Mouse (Mus musculus): Measurements from ENCODE around the gene Usp16.

GRCm38 (mm10) chr16:87427516-87427915, 27.0 kb upstream of the Usp16 start:
- TF ChIP-seq GATA1 (IDR thresholded peaks at IDR 0.05; ENCODE audit: low read depth, low read length): no peak
- TF ChIP-seq POLR2A (IDR thresholded peaks at IDR 0.05; ENCODE audit: control insufficient read depth in 1 of 2, insufficient read depth in 1 of 2, low read depth in 1 of 2, low read length in 2 of 2, poor library complexity in 1 of 2): no peak
- no peak for TF ChIP-seq MYC (IDR thresholded peaks at IDR 0.05; ENCODE audit: low read depth, low read length)
- TF ChIP-seq USF1 (IDR thresholded peaks at IDR 0.05; ENCODE audit: low read depth, low read length): no peak
- TF ChIP-seq MAZ (IDR thresholded peaks at IDR 0.05; ENCODE audit: low read depth, low read length): no peak
- TF ChIP-seq ZC3H11A (IDR thresholded peaks at IDR 0.05; ENCODE audit: low read depth, low read length): no peak
- no peak for TF ChIP-seq ZKSCAN1 (IDR thresholded peaks at IDR 0.05; ENCODE audit: low read depth, low read length)

All from MEL (cell line).